ENCODE assay signal across 30 mouse cellular contexts in genomic region chr2:59616890-59617289, GRCm38 (mm10). TPM values are rescaled to one million over a fixed set of nuclear protein-coding genes. Genes with fewer than 3 reads are reported as not detected.
A peak's percentile ranks its signal among the peaks of the same experiment; 100 is the strongest.
DNase-seq lines count a peak whose midpoint lies in the region; ATAC-seq and TF ChIP-seq lines count a peak whose summit lies in the region.
"Had no signal": no experiment of that assay in that cellular context is flagged by ENCODE, and none has a peak within 500 bp of the region (broad histone marks: within the 10 kb centered on the region; RNA-seq: fewer than 3 reads in every experiment).

No protein-coding gene starts in this region.

- H3K36me3 ChIP-seq in heart, embryonic 16.5 days (ENCODE audit: control insufficient read depth, insufficient read depth) = 0 out of 2 replicates have a peak, but pooled peaks cover 2% of the 10 kb centered on the region
- peaks cover 15% of the 10 kb centered on the region for H3K36me3 ChIP-seq in heart, adult 2 months (ENCODE audit: control insufficient read depth, insufficient read depth, low read length)
- H3K36me3 ChIP-seq in CH12.LX (replicated peaks in 1 of 2; ENCODE audit: control insufficient read depth in 1 of 2, insufficient read depth in 1 of 2, low read length in 1 of 2) = no peaks in the 10 kb centered on the region
- no peaks in the 10 kb centered on the region for H3K36me3 ChIP-seq in ES-E14 (ENCODE audit: control insufficient read depth, insufficient read depth, low read length, poor library complexity, severe bottlenecking)
- H3K36me3 ChIP-seq in myocyte (ENCODE audit: control insufficient read depth, insufficient read depth) = no peaks in the 10 kb centered on the region
- H3K36me3 ChIP-seq: embryonic facial prominence, embryonic 13.5 days; G1E; liver, embryonic 12.5 days; midbrain, embryonic 13.5 days; neural tube, embryonic 12.5 days had no signal

- H3K9ac ChIP-seq in heart, embryonic 16.5 days (ENCODE audit: low read length) = no peak overlapping the region
- H3K9ac ChIP-seq in heart, adult 2 months (ENCODE audit: low read depth, low read length) = no peak overlapping the region
- H3K9ac ChIP-seq in CH12.LX (ENCODE audit: insufficient read depth, low read depth) (no peak overlapping the region), ES-E14 (ENCODE audit: insufficient read depth, low read depth, low read length, poor library complexity, severe bottlenecking) (no peak overlapping the region)
- H3K9ac ChIP-seq: embryonic facial prominence, embryonic 13.5 days; forebrain, embryonic 13.5 days; hindbrain, embryonic 14.5 days; limb, embryonic 12.5 days; liver, embryonic 12.5 days; midbrain, embryonic 13.5 days; neural tube, embryonic 12.5 days had no signal

- peaks cover 20% of the 10 kb centered on the region for H3K79me2 ChIP-seq in heart, adult 2 months (replicated peaks; ENCODE audit: control insufficient read depth, insufficient read depth, low read length)
- H3K79me2 ChIP-seq in CH12.LX (replicated peaks; ENCODE audit: control insufficient read depth, extremely low read depth, insufficient read depth, poor library complexity, severe bottlenecking) (no peaks in the 10 kb centered on the region), myocyte (ENCODE audit: control insufficient read depth, insufficient read depth) (peaks cover 94% of the 10 kb centered on the region)

- no peaks in the 10 kb centered on the region for H3K9me3 ChIP-seq in heart, embryonic 16.5 days (replicated peaks; ENCODE audit: control insufficient read depth, low read length)
- H3K9me3 ChIP-seq in CH12.LX (replicated peaks; ENCODE audit: low read length) (peaks cover 5% of the 10 kb centered on the region), ES-E14 (ENCODE audit: control insufficient read depth, insufficient read depth, low read depth, low read length) (no peaks in the 10 kb centered on the region)
- H3K9me3 ChIP-seq: embryonic facial prominence, embryonic 13.5 days; forebrain, embryonic 13.5 days; G1E; limb, embryonic 12.5 days; liver, embryonic 12.5 days; megakaryocyte, embryonic 14.5 days; midbrain, embryonic 13.5 days; neural tube, embryonic 12.5 days had no signal

- TF ChIP-seq EP300 in heart, adult 2 months (IDR thresholded peaks at IDR 0.05; ENCODE audit: insufficient read depth, low read depth, low read length) = no peak
- TF ChIP-seq EP300 in CH12.LX (IDR thresholded peaks at IDR 0.05; ENCODE audit: low read length) = no peak

- 67% methylated on average over 2 of the region's 2 CpGs for whole genome bisulfite sequencing in heart, embryonic 16.5 days
- 62% methylated on average over 2 of the region's 2 CpGs for WGBS in heart, adult 2 months

- H3K27ac ChIP-seq in heart, embryonic 16.5 days (ENCODE audit: low read length) = peak overlapping the region; percentile 15; the same call in 1 of the 2 replicates
- no peak overlapping the region; the same call in 1 of the 2 replicates for H3K27ac ChIP-seq in heart, adult 2 months
- H3K27ac ChIP-seq in CH12.LX (ENCODE audit: insufficient read depth, low read depth) (no peak overlapping the region), ES-E14 (ENCODE audit: insufficient read depth, low read depth, low read length, poor library complexity, severe bottlenecking) (no peak overlapping the region; the same call in 1 of the 2 replicates)
- H3K27ac ChIP-seq: embryonic facial prominence, embryonic 13.5 days; forebrain, embryonic 13.5 days; hindbrain, embryonic 14.5 days; limb, embryonic 12.5 days; liver, embryonic 12.5 days; midbrain, embryonic 13.5 days; neural tube, embryonic 12.5 days had no signal

- no peak for ATAC-seq in heart, embryonic 16.5 days (replicated peaks; ENCODE audit: extremely low read depth, insufficient read depth, low FRiP score)
- ATAC-seq: activated CD4-positive, CD25-positive, alpha-beta regulatory T cell, adult 4 months; forebrain, embryonic 13.5 days; liver, embryonic 12.5 days; midbrain, embryonic 13.5 days had no signal

- no peaks in the 10 kb centered on the region for H3K27me3 ChIP-seq in heart, embryonic 16.5 days (ENCODE audit: control insufficient read depth, insufficient read depth, low read length)
- H3K27me3 ChIP-seq in heart, adult 2 months (ENCODE audit: control insufficient read depth, insufficient read depth, low read length) = no peaks in the 10 kb centered on the region
- H3K27me3 ChIP-seq in CH12.LX (replicated peaks) (no peaks in the 10 kb centered on the region), myocyte (ENCODE audit: control insufficient read depth, insufficient read depth, insufficient read length) (no peaks in the 10 kb centered on the region)
- H3K27me3 ChIP-seq: embryonic facial prominence, embryonic 13.5 days; forebrain, embryonic 13.5 days; limb, embryonic 12.5 days; neural tube, embryonic 12.5 days had no signal

- TF ChIP-seq CTCF in heart, adult 2 months (IDR thresholded peaks at IDR 0.05) = no peak
- no peak for TF ChIP-seq CTCF in CH12.LX (conservative IDR thresholded peaks at IDR 0.05 in 1 of 2, IDR thresholded peaks at IDR 0.05 in 1 of 2; ENCODE audit: low read depth in 2 of 2, low read length in 2 of 2)

- dilution Hi-C loops in CH12.LX (cut with MboI; ENCODE audit: extremely low pct_ligation_motif_present, extremely low pct_unique_long_range_greater_than_20kb, low sequenced_read_pairs) = no loop called here

- TF ChIP-seq POLR2A in heart, adult 2 months (IDR thresholded peaks at IDR 0.05; ENCODE audit: insufficient read depth, low read depth, low read length) = no peak
- no peak for TF ChIP-seq POLR2A in CH12.LX (IDR thresholded peaks at IDR 0.05; ENCODE audit: low read depth, low read length)
- TF ChIP-seq POLR2A in myocyte (IDR thresholded peaks at IDR 0.05; ENCODE audit: insufficient read length, low read depth) = no peak

- peaks cover 38% of the 10 kb centered on the region for H3K4me1 ChIP-seq in heart, embryonic 16.5 days (ENCODE audit: control insufficient read depth, insufficient read depth, low read length)
- peaks cover 13% of the 10 kb centered on the region for H3K4me1 ChIP-seq in heart, adult 2 months (ENCODE audit: control insufficient read depth, insufficient read depth, low read length)
- H3K4me1 ChIP-seq in CH12.LX (ENCODE audit: control insufficient read depth in 1 of 2, insufficient read depth in 2 of 2) (peaks cover 3 to 10% of the 10 kb centered on the region in 2 experiments; a peak in 3 of 4 replicates), ES-E14 (ENCODE audit: control insufficient read depth in 2 of 2, insufficient read depth in 2 of 2, low read length in 2 of 2, poor library complexity in 1 of 2) (peaks cover 14 to 15% of the 10 kb centered on the region in 2 experiments)

- no peak overlapping the region for H3K4me3 ChIP-seq in heart, embryonic 16.5 days (ENCODE audit: low read length)
- H3K4me3 ChIP-seq in heart, adult 2 months = no peak overlapping the region
- H3K4me3 ChIP-seq in CH12.LX (replicated peaks in 1 of 3; ENCODE audit: low read depth in 2 of 3, low read length in 2 of 3, poor library complexity in 1 of 3) (no peak overlapping the region), ES-E14 (ENCODE audit: insufficient read depth in 1 of 2, low read depth in 1 of 2, low read length in 2 of 2, poor library complexity in 1 of 2, severe bottlenecking in 1 of 2) (no peak overlapping the region), myocyte (no peak overlapping the region)
- H3K4me3 ChIP-seq: embryonic facial prominence, embryonic 13.5 days; forebrain, embryonic 13.5 days; limb, embryonic 12.5 days; liver, embryonic 12.5 days; megakaryocyte, embryonic 14.5 days; midbrain, embryonic 13.5 days; neural tube, embryonic 12.5 days had no signal

- intact Hi-C loops in heart, adult 2 months (cut with DNase I) = loop anchor here (10.0 kb wide), 1 partner anchor 508 kb away; no protein-coding TSS in a partner anchor

- in situ Hi-C loops in CH12.LX (cut with MboI; ENCODE audit: low pct_ligation_motif_present, low pct_unique_long_range_greater_than_20kb, low sequenced_read_pairs) = no loop called here
- in situ Hi-C loops in ES-E14 (cut with MboI; ENCODE audit: low sequenced_read_pairs in 2 of 2, unreplicated experiment in 2 of 2) = no loop called here

- H3K4me2 ChIP-seq in heart, embryonic 16.5 days (ENCODE audit: low read depth, low read length) = no peak overlapping the region
- H3K4me2 ChIP-seq in CH12.LX (ENCODE audit: insufficient read depth, low read depth, poor library complexity, severe bottlenecking) (no peak overlapping the region), myocyte (ENCODE audit: low read depth) (peak overlapping the region; percentile 66)
- H3K4me2 ChIP-seq: embryonic facial prominence, embryonic 13.5 days; forebrain, embryonic 13.5 days; hindbrain, embryonic 14.5 days; limb, embryonic 12.5 days; liver, embryonic 12.5 days; midbrain, embryonic 13.5 days; neural tube, embryonic 12.5 days had no signal

- DNase-seq in heart, adult 2 months = no peak
- DNase-seq in CH12.LX (ENCODE audit: extremely low read depth) (peak; percentile 6), ES-E14 (ENCODE audit: low read depth, low spot score) (no peak)
- DNase-seq in adrenal gland, adult 8-10 months = no peak
- no peak for DNase-seq in lung, postnatal 10 days
- DNase-seq: adrenal gland, postnatal 10 days; cerebellum, adult 8-10 months; cerebellum, postnatal 36 days; embryo, embryonic 11 days; heart, postnatal 4 days; kidney, adult 8-10 months; kidney, postnatal 14 days; layer of hippocampus, postnatal 36 days; lung, adult 2 months; lung, postnatal 36 days; right cerebral cortex, postnatal 14 days; spleen, adult 18-20 months; thymus, postnatal 25 days had no signal

- no peak overlapping the region for H3ac ChIP-seq in myocyte (ENCODE audit: control insufficient read depth, insufficient read length)

- TF ChIP-seq RAD21 in CH12.LX (IDR thresholded peaks at IDR 0.05; ENCODE audit: low read depth, low read length) = no peak

TF ChIP-seq in CH12.LX, 34 proteins besides CTCF, POLR2A, EP300 and RAD21:
- no peak for TF ChIP-seq TBP (conservative IDR thresholded peaks at IDR 0.05; ENCODE audit: low read depth, low read length)
- TF ChIP-seq MAFK (IDR thresholded peaks at IDR 0.05; ENCODE audit: insufficient replicate concordance, low read length) = 0 out of 2 replicates have a peak, but pooled peaks have one; percentile 73

TF ChIP-seq in ES-E14, 5 proteins besides CTCF, POLR2A, EP300 and RAD21:
- peak; percentile 91 for TF ChIP-seq MAFK (IDR thresholded peaks at IDR 0.05; ENCODE audit: insufficient read depth, low read depth, low read length)
- no peak for TF ChIP-seq ZNF384 (IDR thresholded peaks at IDR 0.05; ENCODE audit: low read depth, low read length)

TF ChIP-seq in myocyte, 11 proteins besides CTCF, POLR2A, EP300 and RAD21 (continues in another document):
- no peak for TF ChIP-seq SRF (IDR thresholded peaks at IDR 0.05; ENCODE audit: control insufficient read depth, insufficient read length, low read depth)

RNA-seq across cellular contexts. Expression of gene Tanc1, which starts 5.0 kb away (rescaled TPM):
- 27.3 and 29.1 TPM in 2 replicates for polyA plus RNA-seq in heart, embryonic 16.5 days (2015; fragmentation: Nextera tagmentation; extraction: Ambion mirVana)
- 10 to 100 TPM; 25.6 to 26.2 TPM for total RNA-seq in heart, adult 2 months (2021)
- polyA plus RNA-seq in heart, adult 2 months (2012; rRNA removed) = 8.1 and 13.9 TPM in 2 replicates
- total RNA-seq in CH12.LX (2012; rRNA removed) (0.08 TPM in 1 of 2 replicates, not detected in the other), CH12.LX (2014; rRNA removed) (0.08 TPM in 1 of 2 replicates, not detected in the other), ES-E14 (2012; rRNA removed) (28.2 and 39.5 TPM in 2 replicates)
- polyA plus RNA-seq in CH12.LX (2012; ENCODE audit: insufficient read length, low read depth) (0.21 and 0.26 TPM in 2 replicates), myocyte (2012; fragmentation: generic; extraction: Trizol) (24.7 TPM)
- 10 to 100 TPM; 17.4 to 31.0 (median 23.9) TPM for total RNA-seq in adrenal gland, adult 8-10 months (2022)

Comparison
In these comparisons a context has a peak if more than half of its experiments do, and no peak if none do; other contexts are left out.
1. RNA of gene Tanc1, which starts 5.0 kb away (total RNA-seq): 17.4 to 31.0 TPM in adrenal gland, adult 8-10 months, 28.2 to 39.5 TPM in ES-E14 and 25.6 to 26.2 TPM in heart, adult 2 months; 0.08 TPM in CH12.LX; every median in the first group is over 10 times any median in the second.